Mouse (Mus musculus): Measurements from ENCODE around the gene Tube1. TPM values are rescaled to one million over a fixed set of nuclear protein-coding genes. Genes with fewer than 3 reads are reported as not detected.

Gene Tube1
- 2.7 TPM for polyA plus RNA-seq (2015; fragmentation: Illumina TruSeq; extraction: RNeasy Lipid Tissue Mini Kit (QIAGEN cat#74804); ENCODE audit: low read depth, low replicate concordance)

DNA sequence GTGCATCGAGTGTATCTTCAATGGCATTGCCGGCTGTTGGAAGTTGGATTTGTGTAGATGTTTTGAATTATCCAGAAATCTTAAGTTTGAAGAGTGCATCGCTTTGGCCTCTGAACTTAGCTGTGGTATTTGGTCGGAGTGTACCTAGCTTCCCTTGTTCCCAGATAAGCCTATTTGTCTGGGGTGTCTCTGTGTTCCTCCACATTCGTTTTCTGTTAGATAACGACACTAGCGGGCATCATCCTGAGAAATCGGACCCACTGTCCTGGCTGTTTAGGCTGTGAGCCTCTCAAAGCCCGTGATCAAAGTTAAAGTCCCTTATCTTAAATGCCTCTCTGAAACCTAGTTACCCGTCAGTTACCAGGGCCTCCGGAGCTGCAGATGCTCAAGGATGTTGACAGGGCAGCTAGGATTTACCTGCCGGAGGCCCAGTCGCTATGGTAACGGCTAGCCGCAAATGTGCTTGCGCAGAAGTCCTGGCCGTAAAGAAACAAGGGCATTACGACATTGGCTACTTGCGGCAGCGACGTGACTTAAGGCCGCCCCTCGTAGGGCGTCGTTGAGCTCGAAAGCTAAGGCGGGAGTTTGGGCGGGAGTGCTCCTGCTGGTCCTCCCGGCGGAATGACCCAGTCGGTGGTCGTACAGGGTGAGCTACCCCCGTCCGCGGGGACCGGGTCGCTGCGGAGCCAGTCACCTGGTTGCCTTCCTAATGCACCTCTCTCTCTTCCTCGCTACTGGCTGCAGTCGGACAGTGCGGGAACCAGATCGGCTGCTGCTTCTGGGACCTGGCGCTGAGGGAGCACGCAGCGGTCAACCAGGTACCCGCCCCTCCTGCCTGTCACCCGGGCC, at the start of gene Tube1, which contains the start of gene Fam229b:
Tube1 (plus strand) TSS at position 515 of the 849 bp plus-strand sequence.
Fam229b (minus strand) TSS at position 453 of the 849 bp plus-strand sequence.

DNA sequence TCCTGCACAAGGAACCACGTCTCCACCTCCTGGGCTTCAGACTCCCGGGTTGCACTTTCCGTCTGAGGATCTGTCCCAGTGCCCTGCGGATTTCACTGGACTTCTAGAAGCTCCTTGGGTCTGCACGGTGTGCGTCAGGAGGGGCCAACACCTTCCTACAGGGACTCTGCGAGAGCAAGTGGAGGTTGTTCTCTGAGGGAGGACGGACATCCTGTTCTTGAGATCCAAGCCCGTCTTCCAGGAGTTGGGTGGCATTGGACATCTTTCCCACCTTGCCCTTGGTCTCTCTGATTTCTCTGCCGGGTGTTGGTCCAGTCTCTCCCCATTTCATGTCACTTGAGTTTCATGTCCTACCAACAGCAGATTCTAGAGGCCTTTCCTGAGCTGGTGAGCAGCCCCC, 29.9 kb downstream of the Tube1 start, which contains the start of gene Ccn6:
Ccn6 (minus strand) TSS at position 101 of the 400 bp plus-strand sequence.

Other genes with a start within 250 kb of the Tube1 start
- 2.9 TPM for gene Lama4, start 168.5 kb upstream of the Tube1 start, polyA plus RNA-seq (2015; fragmentation: Illumina TruSeq; extraction: RNeasy Lipid Tissue Mini Kit (QIAGEN cat#74804); ENCODE audit: low read depth, low replicate concordance)
- 32.2 TPM for gene Fam229b, start 62 bp upstream of the Tube1 start, polyA plus RNA-seq (2015; fragmentation: Illumina TruSeq; extraction: RNeasy Lipid Tissue Mini Kit (QIAGEN cat#74804); ENCODE audit: low read depth, low replicate concordance)
- gene Ccn6, start 29.8 kb downstream of the Tube1 start, polyA plus RNA-seq (2015; fragmentation: Illumina TruSeq; extraction: RNeasy Lipid Tissue Mini Kit (QIAGEN cat#74804); ENCODE audit: low read depth, low replicate concordance) = not detected
- gene Fyn, start 234.9 kb downstream of the Tube1 start, polyA plus RNA-seq (2015; fragmentation: Illumina TruSeq; extraction: RNeasy Lipid Tissue Mini Kit (QIAGEN cat#74804); ENCODE audit: low read depth, low replicate concordance) = 104 TPM